Mouse (Mus musculus): Measurements from ENCODE around the gene Nagk.
"Not testable (repeated sequence)": the region's sequence is repeated elsewhere in the genome, so short reads cannot be mapped to it uniquely, and the experiment has no call there.

Gene Nagk

DNA sequence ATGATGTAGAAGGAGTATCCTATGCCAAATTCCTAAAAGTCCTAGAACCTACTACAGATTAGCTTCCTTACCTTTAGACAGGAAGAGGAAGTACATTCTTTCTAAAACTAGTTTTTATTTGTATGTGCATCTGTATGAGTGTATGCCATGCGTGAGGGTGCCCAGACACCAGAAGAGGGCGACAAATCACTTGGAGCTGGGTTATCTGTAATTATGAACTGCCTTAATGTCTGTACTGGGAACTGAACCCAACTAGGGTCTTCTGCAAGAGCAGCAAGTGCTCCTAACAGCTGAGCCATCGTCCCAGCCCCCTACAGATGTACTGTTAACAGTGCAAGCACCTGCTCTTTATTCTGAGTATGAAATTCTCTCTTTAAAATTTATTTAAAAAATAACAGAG lies 21.0 kb downstream of the Nagk start:
- no peak for DNase-seq (ENCODE audit: low read depth, low spot score)

DNA sequence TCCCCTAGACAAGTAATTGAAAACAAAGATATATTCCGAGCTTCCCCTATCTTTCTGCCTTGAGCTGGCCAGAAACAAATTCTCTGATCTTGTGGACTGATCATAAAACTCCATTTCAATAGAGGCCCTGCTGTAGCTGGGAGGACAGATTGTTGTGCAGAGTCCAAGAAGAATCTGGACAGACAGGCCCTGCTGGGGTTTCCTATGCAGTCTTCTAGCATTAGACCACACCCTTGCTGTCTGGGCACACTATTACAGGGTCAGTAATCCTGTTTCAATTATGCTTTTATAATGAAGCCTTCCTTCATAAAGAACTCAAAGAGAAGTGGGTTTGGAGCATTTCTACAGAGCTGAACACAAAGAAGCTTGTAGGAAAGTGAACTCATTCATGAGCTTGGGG lies 24.2 kb downstream of the Nagk start:
- DNase-seq (ENCODE audit: low read depth, low spot score) = no peak

DNA sequence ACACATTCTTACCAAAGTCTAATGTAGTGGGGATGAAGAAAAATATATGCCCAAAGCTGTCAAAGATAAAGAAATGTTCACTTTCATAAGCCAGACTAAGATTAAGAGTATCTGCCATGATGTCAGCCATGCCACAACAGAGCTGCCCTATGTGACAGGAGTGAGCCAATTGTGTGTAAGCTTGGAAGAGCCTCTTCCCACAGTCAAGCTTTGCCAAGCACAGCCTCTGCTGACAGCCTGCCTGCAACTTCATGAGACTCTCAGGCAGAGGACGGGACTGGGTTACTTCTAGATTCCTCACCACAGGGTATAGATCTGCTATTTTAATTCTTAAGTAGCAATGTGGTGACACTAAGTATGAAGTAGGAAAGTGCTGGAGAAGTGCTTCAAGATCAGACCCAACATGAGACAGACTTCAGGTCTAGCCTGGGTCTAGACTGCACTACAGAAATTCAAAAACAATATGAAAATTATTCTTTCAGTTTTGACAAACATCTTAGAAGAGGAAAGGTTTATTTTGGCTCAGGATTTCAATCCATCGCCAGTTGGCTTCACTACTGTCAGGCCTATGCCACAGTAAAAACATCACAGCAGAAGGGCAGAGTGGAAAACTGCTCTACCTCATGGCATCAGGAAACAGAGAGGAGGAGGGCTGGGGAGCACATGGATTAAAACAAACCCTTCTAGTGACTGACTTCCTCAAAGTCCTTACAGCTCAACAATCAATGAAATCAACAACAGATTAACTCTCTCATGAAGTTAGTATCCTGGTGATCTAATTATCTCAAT lies 26.1 kb downstream of the Nagk start:
- DNase-seq (ENCODE audit: low read depth, low spot score) = no peak

DNA sequence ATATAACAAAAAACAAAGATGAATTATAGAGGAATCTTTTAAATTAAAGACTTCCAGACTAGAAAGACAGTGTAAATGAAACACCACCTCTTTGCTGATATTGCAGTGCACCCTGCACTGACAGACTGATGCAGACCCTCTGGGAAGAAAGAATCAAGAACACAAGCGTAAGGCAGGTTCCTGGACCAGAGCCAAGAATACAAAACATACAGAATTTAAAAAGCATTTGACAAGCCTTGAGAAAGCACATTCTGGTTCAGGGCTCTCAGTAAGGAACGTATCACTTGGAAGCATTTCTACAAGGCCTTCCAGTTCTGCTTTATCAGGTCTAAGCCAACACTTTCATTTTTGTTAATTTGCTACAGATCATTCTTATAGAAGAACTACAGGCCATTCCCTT lies 27.1 kb downstream of the Nagk start:
- no peak for DNase-seq (ENCODE audit: low read depth, low spot score)

DNA sequence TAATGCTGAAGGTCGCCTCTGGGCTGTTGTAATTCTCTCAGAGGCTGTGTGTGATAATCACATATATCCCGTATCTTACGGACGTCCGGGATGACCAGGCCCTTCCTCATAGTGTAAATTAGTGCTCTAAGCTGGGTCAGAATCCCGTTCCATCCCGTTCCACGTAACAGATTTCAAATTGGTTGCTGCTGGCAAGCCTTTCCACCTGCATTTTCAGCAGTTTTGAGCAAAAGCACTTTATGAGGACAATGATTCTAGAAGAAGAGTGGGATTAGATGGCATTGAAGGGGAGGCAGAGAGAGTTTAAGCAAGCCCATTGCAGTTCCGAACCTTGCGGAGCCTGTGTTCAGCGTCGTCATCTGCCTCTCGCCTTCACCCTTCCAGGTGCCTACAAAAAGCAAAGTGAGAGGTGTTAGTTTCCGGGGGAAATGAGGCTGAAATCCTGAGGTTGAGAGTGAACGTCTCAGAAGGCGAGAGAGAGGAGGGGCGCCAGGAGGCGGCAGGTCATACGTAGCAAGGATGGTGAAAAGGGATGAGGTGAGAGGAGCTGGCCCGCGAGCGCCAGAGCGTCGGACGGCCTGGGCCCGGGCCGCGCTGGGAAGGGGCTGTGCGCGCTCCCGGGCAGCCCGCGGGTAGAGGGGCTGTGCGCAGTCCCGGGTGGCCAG lies 36.3 kb downstream of the Nagk start:
- DNase-seq (ENCODE audit: low read depth, low spot score) = no peak

DNA sequence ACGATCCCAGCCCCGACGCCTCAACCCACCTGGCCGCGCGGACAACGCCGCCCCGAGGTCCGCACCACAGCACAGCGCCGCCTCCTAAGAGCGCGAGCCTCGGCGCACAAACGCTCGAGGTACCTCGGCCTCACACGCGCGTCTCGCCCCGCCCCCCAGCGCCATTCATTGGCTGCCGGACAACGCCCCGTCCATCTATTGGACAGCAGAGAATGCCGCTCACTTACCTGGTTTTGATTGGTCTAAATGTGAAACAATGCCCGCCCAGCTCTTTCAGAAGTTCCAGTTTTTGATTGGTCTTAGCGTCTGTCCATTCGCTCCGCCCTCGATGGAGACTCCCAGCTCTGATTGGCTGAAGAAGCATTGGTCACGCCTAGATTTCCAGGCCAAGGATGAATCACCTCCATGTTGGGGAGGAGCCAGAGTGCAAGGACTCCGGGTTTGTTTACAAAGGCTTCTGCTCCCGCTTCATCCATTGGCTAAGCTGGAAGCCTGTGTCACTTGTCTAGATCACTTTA lies 36.9 kb downstream of the Nagk start, which contains the start of gene Paip2b:
Gene Paip2b (minus strand): TSS at position 136 of the 518 bp plus-strand sequence.
- DNase-seq (ENCODE audit: low read depth, low spot score) = peak; percentile 99

DNA sequence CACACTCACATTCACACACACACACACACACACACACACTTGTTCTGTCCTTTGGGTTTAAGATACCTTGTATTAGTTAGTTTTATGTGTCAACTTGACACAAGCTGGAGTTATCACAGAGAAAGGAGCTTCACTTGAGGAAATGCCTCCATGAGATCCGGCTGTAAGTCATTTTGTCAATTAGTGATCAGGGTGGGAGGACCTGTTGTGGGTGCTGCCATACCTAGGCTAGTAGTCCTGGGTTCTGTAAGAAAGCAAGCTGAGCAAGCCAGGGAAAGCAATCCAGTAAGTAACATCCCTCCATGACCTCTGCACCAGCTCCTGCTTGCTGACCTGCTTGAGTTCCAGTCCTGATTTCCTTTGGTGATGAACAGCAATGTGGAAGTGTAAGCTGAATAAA lies 37.6 kb downstream of the Nagk start:
- DNase-seq (ENCODE audit: low read depth, low spot score) = not testable (repeated sequence)

DNA sequence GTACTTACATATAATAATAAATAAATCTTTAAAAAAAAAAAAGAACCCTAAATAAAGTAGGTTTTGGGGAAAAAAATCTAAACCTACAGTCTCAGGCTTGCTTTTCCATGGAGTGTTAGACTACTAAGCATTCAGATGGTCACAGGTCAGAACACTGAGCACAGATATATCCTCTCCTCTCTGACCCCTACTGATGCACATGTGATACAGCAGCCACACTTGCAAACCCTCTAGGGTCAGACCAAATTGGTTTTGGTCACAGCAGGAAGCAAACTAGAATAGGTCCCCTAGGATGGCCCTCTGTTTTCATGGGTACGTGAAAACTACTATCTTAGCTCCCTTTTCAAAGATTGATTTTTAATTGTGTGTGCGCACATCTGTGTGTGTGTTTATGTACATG lies 42.0 kb downstream of the Nagk start:
- DNase-seq (ENCODE audit: low read depth, low spot score) = no peak

DNA sequence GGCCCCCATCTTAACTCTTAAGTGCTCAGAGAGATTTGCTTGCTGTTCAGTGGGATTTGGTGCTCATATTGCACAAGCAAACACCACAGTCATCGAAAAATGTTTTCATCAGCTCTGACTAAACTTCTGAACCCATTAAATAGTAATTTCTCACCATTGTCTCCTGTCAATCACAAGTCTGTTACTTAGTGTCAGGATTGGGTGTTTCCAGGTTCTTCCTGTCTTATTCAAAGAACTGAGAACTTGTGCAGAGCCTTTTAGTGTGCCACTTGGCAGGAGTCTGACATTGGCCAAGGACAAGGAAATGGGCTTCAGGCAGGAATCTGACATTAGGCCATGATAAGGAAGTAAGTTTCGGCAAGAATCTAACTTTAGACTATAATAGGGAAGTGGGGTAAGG lies 43.3 kb downstream of the Nagk start:
- no peak for DNase-seq (ENCODE audit: low read depth, low spot score)

DNA sequence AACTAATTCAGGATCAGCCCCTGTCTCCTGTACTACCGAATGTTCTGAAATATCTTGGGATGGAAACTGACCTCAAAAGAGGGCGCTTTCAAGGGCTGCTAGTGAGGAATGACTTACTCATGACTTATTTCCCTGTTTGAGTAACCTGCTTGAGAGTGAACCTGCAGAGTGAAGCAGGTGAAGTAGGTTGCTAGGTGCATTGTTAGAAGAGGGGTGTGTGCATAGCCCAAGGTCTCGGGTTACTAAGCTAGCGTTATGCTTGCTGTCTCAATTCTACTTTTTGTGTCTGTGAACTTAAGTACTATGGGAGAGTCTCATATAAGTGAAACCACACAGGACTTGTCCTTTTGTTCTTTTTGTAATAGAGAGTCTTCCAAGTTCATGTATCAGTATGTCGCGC lies 45.3 kb downstream of the Nagk start:
- DNase-seq (ENCODE audit: low read depth, low spot score) = no peak

DNA sequence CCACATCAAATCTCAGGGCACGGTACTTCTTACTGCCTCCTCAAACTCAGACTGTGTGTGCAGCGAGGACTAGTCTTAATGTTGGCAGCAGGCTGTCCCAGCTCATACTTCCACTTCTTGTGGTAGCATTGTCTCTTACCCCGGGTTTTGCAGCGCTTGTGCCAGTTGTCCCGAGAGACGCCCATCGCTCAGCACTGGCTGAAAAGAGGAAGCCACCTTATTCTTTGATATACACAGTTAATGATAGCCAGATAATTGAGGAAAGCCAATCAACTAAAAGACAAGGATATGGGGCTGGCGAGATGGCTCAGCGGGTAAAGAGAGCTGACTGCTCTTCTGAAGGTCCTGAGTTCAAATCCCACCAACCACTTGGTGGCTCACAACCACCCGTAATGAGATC lies 50.1 kb downstream of the Nagk start:
- DNase-seq (ENCODE audit: low read depth, low spot score) = no peak

DNA sequence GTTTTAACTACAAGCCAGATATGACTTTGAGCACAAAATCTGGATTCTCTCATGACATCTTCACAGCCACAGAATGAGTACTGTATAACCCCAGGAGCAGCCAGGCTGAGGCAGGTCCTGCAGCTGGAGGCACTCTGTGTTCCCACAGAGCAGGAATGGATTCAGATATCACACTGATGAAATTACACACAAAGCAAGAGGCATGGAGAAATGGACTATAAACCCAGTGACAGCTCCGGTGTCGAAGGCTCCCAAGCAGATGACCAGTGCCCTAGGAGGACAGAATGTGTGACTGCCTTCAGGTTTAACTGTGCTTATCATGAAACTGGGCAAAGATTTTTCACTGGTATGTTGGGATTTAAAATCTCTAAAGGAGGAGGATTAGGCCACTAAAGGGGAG lies 51.4 kb downstream of the Nagk start:
- no peak for DNase-seq (ENCODE audit: low read depth, low spot score)

DNA sequence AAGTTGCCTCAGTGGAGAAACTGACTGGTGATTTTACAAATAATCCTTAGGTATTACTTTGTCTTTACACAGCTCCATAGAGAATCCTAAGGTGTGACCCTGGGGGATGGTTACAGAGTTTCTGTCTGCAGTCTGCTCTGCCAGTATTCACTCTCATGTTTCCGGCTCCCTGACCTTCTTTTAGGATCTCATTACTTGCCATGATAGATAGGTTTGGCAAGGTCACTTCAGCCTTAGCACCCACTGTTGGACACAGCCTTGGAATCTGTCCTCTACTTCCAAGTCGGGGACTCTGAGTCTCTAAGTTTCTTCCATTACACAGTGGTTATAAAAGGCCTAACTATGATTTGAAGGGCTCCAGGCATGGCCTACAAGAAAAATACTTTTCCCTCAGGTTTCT lies 54.7 kb downstream of the Nagk start:
- no peak for DNase-seq (ENCODE audit: low read depth, low spot score)
